Mouse (Mus musculus): ENCODE measurements at regions not wholly inside any gene's neighbourhood (a gene's known extent, or its start where the extent isn't known, plus 50 kb on each side); places are given as distances from the start of the nearest gene placed in this dataset.

DNA sequence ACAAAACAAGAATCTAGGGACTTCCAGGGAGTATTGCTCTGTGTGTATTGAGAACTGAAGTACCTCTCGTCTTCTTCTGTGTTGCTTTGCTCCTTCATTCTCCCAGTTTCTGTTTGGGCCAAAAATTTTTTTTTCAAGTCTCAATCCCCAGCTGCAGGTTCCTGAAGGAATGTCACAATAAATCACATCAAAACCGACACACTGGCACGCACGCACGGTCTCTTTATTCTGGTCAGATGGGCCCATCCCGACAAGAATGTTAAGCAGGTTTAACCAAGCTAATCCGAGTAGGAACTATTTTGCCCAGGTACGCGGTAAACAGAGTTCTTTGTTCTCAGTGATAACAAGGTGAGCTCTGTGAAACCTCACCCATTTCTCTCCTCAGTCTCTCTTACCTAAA is 118.3 kb upstream of the Lef1 start:
- DNase-seq (ENCODE audit: low spot score) (no peak), ATAC-seq (no peak)
- Histone ChIP-seq H3K27ac (ENCODE audit: low read depth, low read length) (no peak overlapping the region), H3K4me2 (ENCODE audit: low read length) (no peak overlapping the region), H3K27me3 (replicated peaks; ENCODE audit: control insufficient read depth, insufficient read depth, low read length) (no peaks in the 10 kb centered on the region), H3K36me3 (ENCODE audit: control insufficient read depth, insufficient read depth, low read length) (no peaks in the 10 kb centered on the region), H3K9ac (ENCODE audit: low read length) (no peak overlapping the region), H3K4me3 (ENCODE audit: low read depth, low read length) (no peak overlapping the region), H3K9me3 (replicated peaks; ENCODE audit: control insufficient read depth, low read length) (no peaks in the 10 kb centered on the region), H3K4me1 (ENCODE audit: control insufficient read depth, insufficient read depth, low read length) (no peaks in the 10 kb centered on the region)
- 46% methylated on average over 9 of the region's 9 CpGs for WGBS

DNA sequence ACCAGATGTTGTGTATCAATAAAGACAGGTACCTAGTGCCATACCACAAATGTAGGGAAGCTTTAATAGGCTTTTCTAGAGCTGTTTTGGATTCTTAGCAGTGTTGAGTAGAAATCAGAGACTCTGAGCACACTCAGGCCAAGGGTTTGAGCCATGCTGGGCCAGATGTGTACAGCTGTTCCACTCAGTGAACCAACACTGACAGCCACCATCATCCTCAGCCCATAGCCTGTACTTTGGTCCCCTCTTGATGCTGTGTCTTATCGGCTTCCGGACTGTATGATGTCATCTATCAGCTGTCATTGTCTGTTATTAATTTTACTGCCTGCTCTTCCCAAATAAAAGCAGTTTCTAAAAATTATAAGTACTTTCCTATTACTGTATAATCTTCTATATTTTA is 123.6 kb upstream of the Lef1 start:
- Histone ChIP-seq H3K4me2 (ENCODE audit: low read length) (no peak overlapping the region), H3K9ac (ENCODE audit: low read length) (no peak overlapping the region), H3K9me3 (replicated peaks; ENCODE audit: control insufficient read depth, low read length) (no peaks in the 10 kb centered on the region), H3K27me3 (replicated peaks; ENCODE audit: control insufficient read depth, insufficient read depth, low read length) (no peaks in the 10 kb centered on the region), H3K4me3 (ENCODE audit: low read depth, low read length) (no peak overlapping the region), H3K36me3 (ENCODE audit: control insufficient read depth, insufficient read depth, low read length) (no peaks in the 10 kb centered on the region), H3K4me1 (ENCODE audit: control insufficient read depth, insufficient read depth, low read length) (no peaks in the 10 kb centered on the region), H3K27ac (ENCODE audit: low read depth, low read length) (no peak overlapping the region)
- ATAC-seq = no peak
- 97% methylated on average over 2 of the region's 2 CpGs for WGBS
- no peak for DNase-seq (ENCODE audit: low spot score)

DNA sequence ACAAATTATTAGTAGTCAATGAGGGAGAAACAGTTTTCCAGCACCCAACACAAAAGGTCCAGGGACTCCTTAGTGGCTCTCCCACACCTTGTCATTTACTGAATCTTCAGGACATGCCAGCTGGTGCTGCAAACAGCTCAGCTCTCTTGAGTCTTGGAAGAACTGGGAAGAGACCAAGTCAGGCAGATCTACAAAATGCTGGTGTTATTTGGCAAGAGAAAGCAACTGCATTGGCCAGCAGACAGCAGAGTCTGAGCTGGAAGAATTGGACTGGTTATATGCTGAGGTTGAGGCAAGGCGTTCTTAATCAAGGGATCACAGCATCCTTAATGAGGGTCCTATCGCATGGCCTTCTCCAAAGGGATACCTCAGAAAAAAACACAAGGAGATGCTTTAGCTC is 124.2 kb upstream of the Lef1 start:
- WGBS = 79% methylated on average over 2 of the region's 2 CpGs
- Histone ChIP-seq H3K9ac (ENCODE audit: low read length) (no peak overlapping the region), H3K9me3 (replicated peaks; ENCODE audit: control insufficient read depth, low read length) (no peaks in the 10 kb centered on the region), H3K27me3 (replicated peaks; ENCODE audit: control insufficient read depth, insufficient read depth, low read length) (no peaks in the 10 kb centered on the region), H3K27ac (ENCODE audit: low read depth, low read length) (no peak overlapping the region), H3K4me1 (ENCODE audit: control insufficient read depth, insufficient read depth, low read length) (no peaks in the 10 kb centered on the region), H3K4me2 (ENCODE audit: low read length) (no peak overlapping the region), H3K36me3 (ENCODE audit: control insufficient read depth, insufficient read depth, low read length) (no peaks in the 10 kb centered on the region), H3K4me3 (ENCODE audit: low read depth, low read length) (no peak overlapping the region)
- DNase-seq (ENCODE audit: low spot score) (no peak), ATAC-seq (no peak)

DNA sequence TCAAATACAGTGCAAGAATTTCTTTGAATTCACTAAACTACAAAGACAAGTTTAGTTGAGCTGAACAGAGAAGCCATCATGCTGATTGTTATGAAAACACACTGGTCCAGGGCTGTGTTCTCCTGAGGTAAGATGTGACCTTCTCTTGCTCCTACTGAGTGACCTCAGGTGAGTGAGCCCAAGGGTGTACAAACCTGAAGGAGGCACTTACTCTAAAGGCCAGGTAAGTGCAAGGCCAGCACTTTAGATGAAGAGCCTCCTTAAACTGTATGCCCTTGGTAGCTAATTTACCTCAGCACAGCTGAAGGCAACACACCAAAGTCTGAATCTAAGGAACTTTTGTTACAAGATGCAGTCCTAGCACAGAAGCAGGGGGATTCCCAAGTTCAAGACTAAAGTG is 128.7 kb upstream of the Lef1 start:
- no peaks in the 10 kb centered on the region for H3K9me3 ChIP-seq (replicated peaks; ENCODE audit: control insufficient read depth, low read length)
- H3K4me1 ChIP-seq (ENCODE audit: control insufficient read depth, insufficient read depth, low read length) = no peaks in the 10 kb centered on the region
- DNase-seq (ENCODE audit: low spot score) (no peak), ATAC-seq (no peak)
- no peaks in the 10 kb centered on the region for H3K36me3 ChIP-seq (ENCODE audit: control insufficient read depth, insufficient read depth, low read length)
- H3K9ac ChIP-seq (ENCODE audit: low read length) = no peak overlapping the region
- no peaks in the 10 kb centered on the region for H3K27me3 ChIP-seq (replicated peaks; ENCODE audit: control insufficient read depth, insufficient read depth, low read length)
- no peak overlapping the region for H3K4me3 ChIP-seq (ENCODE audit: low read depth, low read length)
- no peak overlapping the region for H3K4me2 ChIP-seq (ENCODE audit: low read length)
- no peak overlapping the region for H3K27ac ChIP-seq (ENCODE audit: low read depth, low read length)

DNA sequence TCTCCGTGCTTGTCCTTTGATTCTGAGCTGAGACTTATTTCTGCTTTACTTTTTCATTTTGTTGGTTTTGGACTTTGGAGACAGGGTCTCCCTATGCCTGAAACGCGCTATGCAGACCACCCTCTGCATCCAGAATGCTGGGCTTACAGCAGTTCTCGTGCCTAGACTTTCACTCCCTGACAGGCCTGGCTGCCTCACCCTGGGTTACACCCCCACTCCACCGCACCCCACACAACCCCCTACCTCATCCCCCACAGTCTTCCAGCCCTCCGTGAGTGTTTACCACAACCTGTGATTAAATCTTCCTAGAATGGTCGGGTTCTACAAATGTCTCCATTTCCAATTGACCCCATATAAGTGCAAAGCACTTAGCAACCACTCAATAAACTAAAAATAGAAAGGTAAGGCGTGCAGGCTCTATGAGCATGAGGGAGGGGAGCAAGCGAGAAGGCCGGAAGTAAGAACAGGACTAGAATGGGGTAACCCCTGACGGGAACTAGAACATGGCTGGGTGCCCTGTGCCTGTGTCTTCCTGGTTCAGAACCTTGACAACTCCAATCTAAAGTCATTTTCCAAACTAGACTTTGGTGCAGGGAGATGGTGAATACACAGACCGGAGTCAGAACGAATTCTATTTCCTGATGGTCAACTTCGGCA is 131.2 kb upstream of the Lef1 start:
- Histone ChIP-seq H3K27me3 (replicated peaks; ENCODE audit: control insufficient read depth, insufficient read depth, low read length) (no peaks in the 10 kb centered on the region), H3K4me1 (ENCODE audit: control insufficient read depth, insufficient read depth, low read length) (no peaks in the 10 kb centered on the region), H3K4me3 (ENCODE audit: low read depth, low read length) (no peak overlapping the region), H3K27ac (ENCODE audit: low read depth, low read length) (no peak overlapping the region), H3K36me3 (ENCODE audit: control insufficient read depth, insufficient read depth, low read length) (no peaks in the 10 kb centered on the region), H3K9ac (ENCODE audit: low read length) (no peak overlapping the region), H3K4me2 (ENCODE audit: low read length) (no peak overlapping the region), H3K9me3 (replicated peaks; ENCODE audit: control insufficient read depth, low read length) (no peaks in the 10 kb centered on the region)
- 84% methylated on average over 14 of the region's 14 CpGs for WGBS
- no peak for DNase-seq (ENCODE audit: low spot score)
- no peak for ATAC-seq

DNA sequence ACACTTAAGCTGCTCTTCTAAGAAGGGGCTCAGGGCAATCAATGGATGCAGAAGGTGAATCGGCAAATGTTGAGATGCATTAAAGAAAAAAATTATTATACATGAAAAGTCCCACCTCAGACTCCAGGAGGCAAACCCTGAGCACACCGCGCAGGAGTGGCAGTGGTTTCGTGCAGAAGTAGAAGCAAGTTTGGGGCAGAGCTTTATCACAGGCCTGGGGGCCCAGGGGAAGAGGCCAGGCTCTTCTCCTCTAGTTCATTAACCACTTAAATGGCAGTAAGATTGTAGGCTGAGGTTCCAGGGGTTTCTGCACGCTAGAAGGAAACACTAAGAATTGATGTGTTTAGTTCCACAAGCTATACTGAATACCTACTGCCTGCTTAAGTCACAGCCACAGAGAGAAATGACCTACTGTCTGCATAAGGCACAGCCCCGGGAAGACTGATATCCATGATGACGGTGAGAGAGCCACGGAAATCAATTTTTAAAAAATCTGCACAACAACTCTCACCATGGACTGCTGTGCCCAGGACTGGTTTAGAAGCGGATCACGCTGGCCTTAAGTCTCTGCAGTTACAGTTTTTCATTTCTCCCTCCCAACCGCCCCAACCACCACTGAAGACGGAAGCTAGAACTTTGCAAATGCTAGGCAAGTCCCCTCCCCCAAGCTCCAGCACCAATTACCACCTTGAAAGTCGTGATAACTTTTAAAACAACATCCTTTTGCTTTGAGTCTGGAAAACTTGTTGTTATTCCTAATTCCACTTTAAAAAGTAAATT is 132.2 kb upstream of the Lef1 start:
- Histone ChIP-seq H3K4me2 (ENCODE audit: low read length) (no peak overlapping the region), H3K36me3 (ENCODE audit: control insufficient read depth, insufficient read depth, low read length) (no peaks in the 10 kb centered on the region), H3K27me3 (replicated peaks; ENCODE audit: control insufficient read depth, insufficient read depth, low read length) (no peaks in the 10 kb centered on the region), H3K4me1 (ENCODE audit: control insufficient read depth, insufficient read depth, low read length) (no peaks in the 10 kb centered on the region), H3K4me3 (ENCODE audit: low read depth, low read length) (no peak overlapping the region), H3K27ac (ENCODE audit: low read depth, low read length) (no peak overlapping the region), H3K9ac (ENCODE audit: low read length) (no peak overlapping the region), H3K9me3 (replicated peaks; ENCODE audit: control insufficient read depth, low read length) (no peaks in the 10 kb centered on the region)
- 54% methylated on average over 13 of the region's 13 CpGs for WGBS
- DNase-seq (ENCODE audit: low spot score) (no peak), ATAC-seq (no peak)

DNA sequence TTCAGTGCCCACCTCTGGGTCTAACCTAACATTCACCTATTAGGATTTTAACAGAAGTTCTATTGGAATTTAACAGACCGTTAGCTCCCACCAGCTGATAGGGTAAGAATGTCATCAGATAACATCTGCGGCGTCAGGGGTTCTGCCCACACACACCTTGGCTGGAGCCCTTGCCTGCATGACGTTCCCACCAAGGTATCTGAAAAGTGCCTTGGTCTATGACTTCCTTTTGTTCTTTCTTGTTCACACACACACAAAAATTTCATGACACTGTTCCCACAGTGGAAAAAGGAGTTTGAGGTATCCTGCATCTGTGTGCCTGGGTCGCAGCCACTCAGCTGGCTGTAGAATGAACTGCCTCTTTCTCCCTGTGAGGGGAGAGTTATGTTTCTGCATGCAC is 134.1 kb upstream of the Lef1 start:
- H3K27me3 ChIP-seq (replicated peaks; ENCODE audit: control insufficient read depth, insufficient read depth, low read length) = no peaks in the 10 kb centered on the region
- H3K4me3 ChIP-seq (ENCODE audit: low read depth, low read length) = no peak overlapping the region
- no peak overlapping the region for H3K4me2 ChIP-seq (ENCODE audit: low read length)
- no peaks in the 10 kb centered on the region for H3K36me3 ChIP-seq (ENCODE audit: control insufficient read depth, insufficient read depth, low read length)
- H3K9ac ChIP-seq (ENCODE audit: low read length) = no peak overlapping the region
- H3K4me1 ChIP-seq (ENCODE audit: control insufficient read depth, insufficient read depth, low read length) = no peaks in the 10 kb centered on the region
- DNase-seq (ENCODE audit: low spot score) (no peak), ATAC-seq (no peak)
- no peak overlapping the region for H3K27ac ChIP-seq (ENCODE audit: low read depth, low read length)
- 84% methylated on average over 5 of the region's 5 CpGs for WGBS
- no peaks in the 10 kb centered on the region for H3K9me3 ChIP-seq (replicated peaks; ENCODE audit: control insufficient read depth, low read length)

DNA sequence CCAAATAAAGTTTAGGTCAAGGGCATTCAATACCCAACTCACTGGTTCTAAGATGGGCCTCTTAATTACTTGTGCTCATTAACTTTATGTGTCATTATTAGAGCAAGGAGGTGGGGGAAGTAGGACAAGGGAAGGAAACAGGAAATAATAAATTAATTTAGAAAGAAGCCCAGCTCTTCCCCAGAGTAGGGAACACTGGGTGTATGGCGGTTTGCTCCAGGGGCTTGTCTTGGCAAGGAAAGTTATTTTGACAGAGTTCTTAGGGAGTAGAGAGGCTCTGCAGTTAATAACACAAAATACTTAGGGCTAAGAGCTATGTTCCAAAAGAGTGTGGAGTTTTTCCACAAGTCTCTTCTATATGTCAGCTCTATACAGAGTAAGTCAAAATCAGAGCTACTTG is 135.0 kb upstream of the Lef1 start:
- no peak overlapping the region for H3K27ac ChIP-seq (ENCODE audit: low read depth, low read length)
- no peaks in the 10 kb centered on the region for H3K27me3 ChIP-seq (replicated peaks; ENCODE audit: control insufficient read depth, insufficient read depth, low read length)
- H3K36me3 ChIP-seq (ENCODE audit: control insufficient read depth, insufficient read depth, low read length) = no peaks in the 10 kb centered on the region
- H3K4me1 ChIP-seq (ENCODE audit: control insufficient read depth, insufficient read depth, low read length) = no peaks in the 10 kb centered on the region
- ATAC-seq = no peak
- DNase-seq (ENCODE audit: low spot score) = no peak
- no peak overlapping the region for H3K4me2 ChIP-seq (ENCODE audit: low read length)
- H3K9ac ChIP-seq (ENCODE audit: low read length) = no peak overlapping the region
- no peak overlapping the region for H3K4me3 ChIP-seq (ENCODE audit: low read depth, low read length)
- 19% methylated on average over 1 of the region's 1 CpGs for WGBS
- no peaks in the 10 kb centered on the region for H3K9me3 ChIP-seq (replicated peaks; ENCODE audit: control insufficient read depth, low read length)

DNA sequence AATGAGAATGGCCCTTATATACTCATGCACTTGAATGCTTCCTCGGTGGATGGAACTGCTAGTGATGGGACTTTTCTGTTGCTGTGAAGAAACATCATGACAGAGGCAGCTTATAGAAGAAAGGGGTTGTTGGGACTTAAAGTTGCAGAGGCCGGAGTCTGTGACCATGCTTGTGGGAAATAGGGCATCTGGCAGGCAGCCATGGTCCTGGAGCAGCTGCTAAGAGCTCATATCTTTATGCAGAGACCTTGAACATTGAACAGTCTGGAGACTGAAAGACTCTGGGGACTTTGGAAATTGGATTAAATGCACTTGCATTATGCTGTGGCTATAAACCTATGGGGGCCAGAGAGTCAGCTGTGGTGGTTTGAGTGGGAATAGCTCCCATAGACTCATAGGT is 138.1 kb upstream of the Lef1 start:
- no peak overlapping the region for H3K4me3 ChIP-seq (ENCODE audit: low read depth, low read length)

More for the DNA sequence above, 138.1 kb upstream of the Lef1 start:
- ATAC-seq (no peak), DNase-seq (ENCODE audit: low spot score) (peak; percentile 19)
- Histone ChIP-seq H3K9ac (ENCODE audit: low read length) (no peak overlapping the region), H3K36me3 (ENCODE audit: control insufficient read depth, insufficient read depth, low read length) (no peaks in the 10 kb centered on the region), H3K9me3 (replicated peaks; ENCODE audit: control insufficient read depth, low read length) (no peaks in the 10 kb centered on the region), H3K27ac (ENCODE audit: low read depth, low read length) (no peak overlapping the region), H3K27me3 (replicated peaks; ENCODE audit: control insufficient read depth, insufficient read depth, low read length) (no peaks in the 10 kb centered on the region), H3K4me1 (ENCODE audit: control insufficient read depth, insufficient read depth, low read length) (no peaks in the 10 kb centered on the region), H3K4me2 (ENCODE audit: low read length) (no peak overlapping the region)
- 69% methylated on average over 2 of the region's 2 CpGs for WGBS
